Mouse (Mus musculus) neural tube, embryonic 11.5 days (tissue): Measurements from ENCODE around the gene Eya2. TPM values are rescaled to one million over a fixed set of nuclear protein-coding genes. Genes with fewer than 3 reads are reported as not detected.

ENCODE experiments used
- ATAC-seq: fragments of 200-750 bp; cut with Nextera tagmentation; 2 replicates; pipeline ENCODE4 v1.8.0; 2017; ENCODE audit warnings: moderate number of reproducible peaks, mild to moderate bottlenecking, moderate TSS enrichment, moderate library complexity; ENCODE audit not compliant: insufficient read depth, low FRiP score, low TSS enrichment
- DNase-seq: peaks from one replicate; pipeline ENCODE4 v3.0.0-alpha.2; 2015; ENCODE audit warnings: low spot score
- H3K27ac ChIP-seq: fragments of 300-500 bp; sonication (generic); 2 replicates; pipeline ENCODE4 v1.5.1; 2014; ENCODE audit warnings: low read depth, mild to moderate bottlenecking, low read length
- H3K27me3 ChIP-seq: fragments of 300-500 bp; sonication (generic); 2 replicates; pipeline ENCODE4 v1.6.1; 2014; ENCODE audit warnings: mild to moderate bottlenecking, low read length, mixed read lengths; ENCODE audit not compliant: control insufficient read depth, insufficient read depth
- H3K36me3 ChIP-seq: fragments of 300-500 bp; sonication (generic); 2 replicates; pipeline ENCODE4 v1.6.1; 2014; ENCODE audit warnings: mild to moderate bottlenecking, low read length, moderate library complexity, mixed read lengths; ENCODE audit not compliant: control insufficient read depth, insufficient read depth
- H3K4me1 ChIP-seq: fragments of 300-500 bp; sonication (generic); 2 replicates; pipeline ENCODE4 v1.6.1; 2014; ENCODE audit warnings: low read length, mixed read lengths; ENCODE audit not compliant: control insufficient read depth, insufficient read depth
- H3K4me2 ChIP-seq: fragments of 300-500 bp; sonication (generic); 2 replicates; pipeline ENCODE4 v1.6.1; 2014; ENCODE audit warnings: low read depth, mild to moderate bottlenecking, moderate library complexity
- H3K4me3 ChIP-seq: fragments of 300-500 bp; sonication (generic); 2 replicates; pipeline ENCODE4 v1.5.1; 2014; ENCODE audit warnings: low read depth, low read length
- H3K9ac ChIP-seq: fragments of 300-500 bp; sonication (generic); 2 replicates; pipeline ENCODE4 v1.6.1; 2014; ENCODE audit warnings: mild to moderate bottlenecking, low read length
- H3K9me3 ChIP-seq: fragments of 300-500 bp; sonication (generic); 2 replicates; pipeline ENCODE4 v1.6.1; 2016; ENCODE audit warnings: low read length; ENCODE audit not compliant: control insufficient read depth
- WGBS: fragments of 180-500 bp; shearing (Covaris S2); extraction: QIAGEN DNeasy Blood & Tissue Kit; methylation state at CpG from one replicate; pipeline ENCODE4 v1.1.7; 2014; 5-methylcytosine and 5-hydroxymethylcytosine counted together
- polyA plus RNA-seq: library from polyadenylated mRNA; unstranded; fragments of >200 nt; fragmentation: Nextera tagmentation; extraction: Ambion mirVana; gene quantifications from 2 replicates; pipeline ENCODE4 v1.2.1, GENCODE M21; 2014

The Eya2 gene
- polyA plus RNA-seq, 1 experiment from 2014 or later = 29.6 TPM

GRCm38 (mm10) chr2:165598139-165598538 lies 3.3 kb downstream of the Eya2 start:
- DNase-seq (no peak), ATAC-seq (no peak)
- no peak overlapping the region for H3K4me3 ChIP-seq
- peaks cover 2% of the 10 kb centered on the region; the same call in 1 of the 2 replicates for H3K4me1 ChIP-seq
- H3K9ac ChIP-seq = no peak overlapping the region
- H3K27me3 ChIP-seq = peaks cover 11% of the 10 kb centered on the region; the same call in 1 of the 2 replicates
- no peak overlapping the region for H3K4me2 ChIP-seq
- no peaks in the 10 kb centered on the region for H3K9me3 ChIP-seq
- no peaks in the 10 kb centered on the region for H3K36me3 ChIP-seq
- 47% methylated on average over 5 of the region's 5 CpGs for WGBS
- no peak overlapping the region for H3K27ac ChIP-seq

- H3K4me1 ChIP-seq = peaks cover 10% of the 10 kb centered on the region
- no peak overlapping the region for H3K4me3 ChIP-seq
- H3K36me3 ChIP-seq = no peaks in the 10 kb centered on the region
- 65% methylated on average over 13 of the region's 13 CpGs for WGBS
- H3K9ac ChIP-seq = no peak overlapping the region
- ATAC-seq (no peak), DNase-seq (no peak)
- no peaks in the 10 kb centered on the region for H3K9me3 ChIP-seq
- no peak overlapping the region for H3K4me2 ChIP-seq
- H3K27me3 ChIP-seq = 0 out of 2 replicates have a peak, but pooled peaks cover 7% of the 10 kb centered on the region
- H3K27ac ChIP-seq = no peak overlapping the region
Observed at GRCm38 (mm10) chr2:165599566-165599965, 4.7 kb downstream of the Eya2 start.

DNA sequence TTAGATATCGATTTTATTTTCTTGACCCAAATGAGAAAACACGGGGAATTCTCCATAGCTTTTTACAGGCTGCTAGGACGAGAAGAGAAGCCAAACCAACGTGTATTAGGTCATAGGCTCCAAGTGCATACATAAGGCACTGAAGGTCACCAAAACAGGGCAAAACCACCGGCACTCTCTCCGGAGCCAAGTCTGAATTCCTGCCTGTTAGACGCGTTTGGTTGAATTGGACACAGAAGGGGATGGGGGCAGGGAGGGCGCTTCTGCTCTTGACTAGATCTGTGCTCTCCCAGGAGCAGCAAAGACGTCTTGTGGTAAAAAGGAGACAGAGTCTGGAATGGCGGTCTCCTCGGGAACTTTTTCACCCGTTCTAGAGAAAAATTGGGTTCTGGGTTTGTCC lies 6.1 kb downstream of the Eya2 start:
- Histone ChIP-seq H3K9me3 (no peaks in the 10 kb centered on the region), H3K4me1 (peaks cover 15% of the 10 kb centered on the region), H3K27ac (no peak overlapping the region), H3K4me2 (no peak overlapping the region), H3K36me3 (no peaks in the 10 kb centered on the region), H3K27me3 (no peaks in the 10 kb centered on the region), H3K9ac (no peak overlapping the region), H3K4me3 (no peak overlapping the region)
- DNase-seq (no peak), ATAC-seq (no peak)
- WGBS = 42% methylated on average over 13 of the region's 13 CpGs

DNA sequence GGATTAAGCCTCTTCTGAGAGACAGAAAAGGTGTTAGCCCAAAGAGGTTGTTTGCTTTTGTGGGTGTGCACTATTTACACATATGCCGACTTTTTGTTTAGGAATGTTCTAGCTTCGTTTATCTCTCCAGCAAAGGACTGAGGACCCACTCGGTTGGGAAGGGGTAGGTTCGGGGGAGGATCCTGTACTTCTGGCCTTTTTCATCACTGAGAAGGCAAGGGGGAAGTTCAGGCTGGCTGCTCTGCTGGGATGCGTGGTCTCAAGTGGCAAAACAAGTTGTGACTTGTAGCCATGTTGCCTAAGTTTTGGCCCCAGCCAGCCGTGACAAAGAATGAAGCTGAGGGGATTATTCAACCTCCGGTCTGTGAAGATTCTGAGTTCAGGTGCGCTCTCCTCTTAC lies 6.8 kb downstream of the Eya2 start:
- no peak overlapping the region for H3K4me2 ChIP-seq
- H3K9ac ChIP-seq = no peak overlapping the region
- no peak overlapping the region for H3K27ac ChIP-seq
- no peaks in the 10 kb centered on the region for H3K9me3 ChIP-seq
- 66% methylated on average over 8 of the region's 8 CpGs for WGBS
- no peaks in the 10 kb centered on the region for H3K36me3 ChIP-seq
- ATAC-seq (no peak), DNase-seq (no peak)
- H3K4me1 ChIP-seq = peaks cover 15% of the 10 kb centered on the region
- no peaks in the 10 kb centered on the region for H3K27me3 ChIP-seq
- no peak overlapping the region for H3K4me3 ChIP-seq

GRCm38 (mm10) chr2:165603775-165604174 lies 8.9 kb downstream of the Eya2 start:
- H3K9me3 ChIP-seq = no peaks in the 10 kb centered on the region
- no peak overlapping the region for H3K9ac ChIP-seq
- no peaks in the 10 kb centered on the region for H3K36me3 ChIP-seq
- ATAC-seq (peak; percentile 31; the same call in 1 of the 2 replicates), DNase-seq (peak; percentile 45)
- H3K4me2 ChIP-seq = no peak overlapping the region
- H3K27ac ChIP-seq = 0 out of 2 replicates have a peak overlapping the region, but pooled peaks have one; percentile 4
- 48% methylated on average over 8 of the region's 8 CpGs for WGBS
- no peak overlapping the region for H3K4me3 ChIP-seq
- H3K4me1 ChIP-seq = peaks cover 13% of the 10 kb centered on the region
- H3K27me3 ChIP-seq = no peaks in the 10 kb centered on the region

DNA sequence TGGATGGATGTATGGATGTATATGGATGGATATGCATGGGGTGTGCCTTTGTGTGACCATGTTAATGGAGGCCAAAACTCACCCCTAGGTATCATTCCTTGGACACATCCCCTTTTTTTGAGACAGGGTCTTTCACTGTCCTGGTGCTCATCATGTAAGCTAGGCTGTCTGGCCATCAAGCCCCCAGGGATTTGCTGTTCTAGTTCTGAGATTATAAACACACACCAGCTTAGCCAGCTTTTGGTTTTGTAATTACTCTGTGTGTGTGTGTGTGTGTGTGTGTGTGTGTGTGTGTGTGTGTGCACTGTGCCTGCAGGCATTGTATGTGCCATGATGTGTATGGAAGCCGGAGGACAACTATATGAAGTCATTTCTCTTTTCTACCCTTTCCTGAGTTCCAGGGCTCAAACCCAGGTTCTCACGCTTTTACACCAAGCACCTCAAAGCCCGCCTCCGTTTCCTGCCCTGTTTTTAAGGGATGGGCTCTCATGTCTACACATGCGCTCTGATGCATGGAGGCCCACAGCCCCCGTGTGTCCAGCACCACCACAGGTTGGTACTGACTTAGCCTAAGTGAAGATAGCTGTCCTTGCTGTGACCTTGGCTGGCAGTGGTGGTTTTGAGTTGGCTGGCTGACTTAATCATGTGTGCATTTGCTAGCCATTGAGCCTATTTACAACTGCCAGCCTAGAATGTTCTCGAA lies 16.9 kb downstream of the Eya2 start:
- H3K9me3 ChIP-seq = no peaks in the 10 kb centered on the region
- no peak overlapping the region for H3K9ac ChIP-seq
- no peak overlapping the region for H3K27ac ChIP-seq
- WGBS = 92% methylated on average over 7 of the region's 7 CpGs
- ATAC-seq (no peak), DNase-seq (no peak)
- H3K27me3 ChIP-seq = no peaks in the 10 kb centered on the region
- H3K4me1 ChIP-seq = no peaks in the 10 kb centered on the region
- H3K4me3 ChIP-seq = no peak overlapping the region
- H3K36me3 ChIP-seq = no peaks in the 10 kb centered on the region
- no peak overlapping the region for H3K4me2 ChIP-seq

DNA sequence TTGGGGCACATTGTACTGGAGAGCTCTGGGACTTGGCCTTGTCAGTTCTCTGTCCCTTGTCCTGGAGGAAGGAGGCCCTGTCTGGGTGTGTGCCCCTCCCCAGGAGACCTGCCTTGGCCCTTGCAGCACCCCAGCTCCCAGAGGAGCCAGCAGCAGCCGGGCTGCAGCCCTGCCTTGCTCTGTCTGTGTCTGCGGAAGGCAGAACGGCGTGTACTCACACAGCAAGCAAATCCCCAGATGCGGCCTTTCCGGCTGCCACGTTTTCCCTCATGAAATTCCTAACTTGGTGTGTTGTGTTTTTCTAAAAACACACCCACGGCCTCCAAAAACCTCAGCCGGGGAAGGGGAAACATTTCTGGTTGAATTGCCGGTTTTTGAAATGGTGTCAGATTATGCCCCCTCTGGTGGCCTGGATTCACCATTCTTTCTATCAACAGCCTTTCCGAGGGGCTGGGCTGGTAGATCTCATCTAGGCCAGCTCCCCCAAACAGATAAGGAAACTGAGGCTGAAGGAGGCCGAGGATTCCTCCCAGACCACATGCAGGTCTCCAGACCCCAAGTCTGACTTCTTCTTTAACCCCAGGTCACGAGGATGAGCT lies 19.0 kb downstream of the Eya2 start:
- WGBS = 71% methylated on average over 13 of the region's 13 CpGs
- H3K4me3 ChIP-seq = no peak overlapping the region
- DNase-seq = no peak
- no peaks in the 10 kb centered on the region for H3K36me3 ChIP-seq
- no peaks in the 10 kb centered on the region for H3K9me3 ChIP-seq
- H3K27me3 ChIP-seq = no peaks in the 10 kb centered on the region
- no peaks in the 10 kb centered on the region for H3K4me1 ChIP-seq
- no peak overlapping the region for H3K27ac ChIP-seq
- no peak for ATAC-seq
- H3K4me2 ChIP-seq = no peak overlapping the region
- no peak overlapping the region for H3K9ac ChIP-seq

DNA sequence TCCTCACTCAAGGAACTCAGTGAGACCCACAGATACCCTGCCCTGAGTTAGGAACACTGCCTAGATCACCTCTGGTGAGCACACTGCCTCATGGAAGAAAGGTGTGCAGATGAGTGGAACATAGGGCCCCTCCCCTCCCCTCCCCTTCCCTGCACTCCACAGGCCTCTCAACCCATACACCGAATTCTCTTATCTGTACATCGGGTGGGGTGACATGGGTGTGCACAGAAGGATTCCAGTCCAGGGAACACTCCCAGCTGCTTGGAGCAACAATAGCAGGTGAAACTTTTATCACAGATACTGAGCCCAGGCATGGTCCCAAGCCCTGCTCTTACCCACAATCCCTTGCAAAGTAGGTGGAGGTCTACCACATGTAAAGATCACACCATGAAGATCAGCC lies 26.7 kb downstream of the Eya2 start:
- Histone ChIP-seq H3K4me1 (no peaks in the 10 kb centered on the region), H3K36me3 (no peaks in the 10 kb centered on the region), H3K27ac (no peak overlapping the region), H3K27me3 (no peaks in the 10 kb centered on the region), H3K9me3 (no peaks in the 10 kb centered on the region), H3K4me3 (no peak overlapping the region), H3K9ac (no peak overlapping the region), H3K4me2 (no peak overlapping the region)
- WGBS = 96% methylated on average over 2 of the region's 2 CpGs
- no peak for ATAC-seq
- no peak for DNase-seq

DNA sequence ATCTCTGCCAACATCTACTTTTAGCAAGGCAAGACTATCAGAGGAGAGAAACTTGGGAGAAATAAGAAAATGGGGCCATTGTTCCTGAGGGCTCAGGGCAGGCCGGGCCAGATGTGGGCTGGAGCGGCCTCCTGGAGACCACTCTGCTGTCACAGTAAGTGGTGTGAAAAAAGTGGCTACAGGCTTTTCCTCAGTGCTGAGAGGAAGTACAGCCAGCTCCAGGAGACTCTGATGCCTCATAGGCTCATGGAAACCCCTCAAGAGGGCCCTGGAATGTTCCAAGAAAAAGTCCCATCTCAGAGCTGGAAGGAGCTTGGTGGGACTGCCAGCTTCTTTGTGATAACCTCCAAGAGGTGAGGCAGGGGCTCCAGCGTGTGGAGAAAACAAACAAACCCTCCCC lies 27.8 kb downstream of the Eya2 start:
- no peaks in the 10 kb centered on the region for H3K36me3 ChIP-seq
- H3K27me3 ChIP-seq = no peaks in the 10 kb centered on the region
- WGBS = 58% methylated on average over 3 of the region's 3 CpGs
- no peak overlapping the region for H3K4me3 ChIP-seq
- no peak overlapping the region for H3K27ac ChIP-seq
- H3K9ac ChIP-seq = no peak overlapping the region
- H3K4me2 ChIP-seq = no peak overlapping the region
- no peak for ATAC-seq
- no peaks in the 10 kb centered on the region for H3K4me1 ChIP-seq
- DNase-seq = no peak
- no peaks in the 10 kb centered on the region for H3K9me3 ChIP-seq
